Mouse (Mus musculus) ES-E14 (cell line): ENCODE data around the gene Angpt4.

Source experiments
- HCFC1 ChIP-seq: IDR thresholded peaks from 2 replicates; pipeline ENCODE4 v1.6.1; 2012; ENCODE audit warnings: low read length, inconsistent platforms, borderline replicate concordance; ENCODE audit not compliant: insufficient read depth
- MAFK ChIP-seq: IDR thresholded peaks from 2 replicates; pipeline ENCODE4 v1.6.1; 2014; ENCODE audit warnings: mild to moderate bottlenecking, low read depth, low read length, inconsistent platforms; ENCODE audit not compliant: insufficient read depth
- ZC3H11A ChIP-seq: IDR thresholded peaks from 2 replicates; pipeline ENCODE4 v1.6.1; 2012; ENCODE audit warnings: low read depth, mild to moderate bottlenecking, inconsistent platforms, low read length, borderline replicate concordance

DNA sequence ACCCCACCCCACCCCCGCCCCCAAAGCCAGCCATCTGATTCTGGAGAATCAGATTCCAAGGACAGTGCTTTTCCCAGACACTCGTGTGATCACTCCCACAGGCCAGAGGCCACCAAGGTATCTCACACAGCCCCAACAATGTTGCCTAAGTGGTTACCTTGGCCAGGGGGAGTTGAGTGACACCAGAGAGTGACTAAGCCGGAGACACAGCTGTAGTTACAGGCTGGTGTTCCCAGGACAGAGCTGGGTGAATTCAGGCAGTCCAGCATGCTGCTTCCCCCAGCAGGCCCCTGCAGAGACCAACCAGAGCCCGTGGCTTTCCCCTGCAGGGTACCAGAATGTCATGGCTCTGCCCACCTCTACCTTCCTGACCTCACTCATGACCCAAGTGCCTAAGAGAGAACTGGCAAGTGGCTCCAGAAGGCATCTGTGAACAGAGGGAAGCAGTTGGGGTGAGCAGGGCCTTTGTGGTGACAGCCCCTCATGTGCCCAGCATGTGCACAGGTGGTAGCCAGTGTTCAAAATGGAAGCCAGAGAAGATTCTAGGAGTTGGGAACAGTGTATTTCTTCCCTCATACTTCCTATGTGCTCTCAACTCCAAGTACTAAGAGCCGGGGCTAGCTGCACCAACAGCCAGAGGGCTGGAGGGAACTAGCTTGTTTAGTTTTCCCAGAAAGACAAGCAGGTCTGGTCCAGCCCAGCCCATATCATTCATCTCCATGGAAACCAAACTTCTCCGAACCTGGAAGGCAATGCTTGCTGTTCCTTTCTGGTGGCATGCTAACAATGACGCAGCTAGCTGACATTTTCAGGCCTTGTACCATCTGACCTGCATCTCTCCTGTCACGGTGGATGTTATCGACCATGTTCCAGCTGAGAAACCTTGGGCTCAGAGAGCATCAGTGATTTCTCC, 50.5 kb downstream of the Angpt4 start:
- TF ChIP-seq ZC3H11A (no peak), MAFK (no peak), HCFC1 (no peak)
